Mouse (Mus musculus) lung, postnatal 0 days (tissue): ENCODE results near the gene Camta1. TPM values are rescaled to one million over a fixed set of nuclear protein-coding genes. Genes with fewer than 3 reads are reported as not detected.

ENCODE experiments used
- ATAC-seq: fragments of 200-750 bp; cut with Nextera tagmentation; 2 replicates; pipeline ENCODE4 v1.8.0; 2017; ENCODE audit warnings: moderate library complexity
- DNase-seq: peaks from one replicate; pipeline ENCODE4 v3.0.0-alpha.2; 2016; ENCODE audit warnings: low spot score
- H3K27ac ChIP-seq: fragments of 300-500 bp; sonication (generic); 2 replicates; pipeline ENCODE4 v1.5.1; 2014; ENCODE audit warnings: antibody characterized with exemption, mild to moderate bottlenecking, low read length, mixed read lengths
- H3K27me3 ChIP-seq: fragments of 300-500 bp; sonication (generic); replicated peaks from 2 replicates; pipeline ENCODE4 v1.6.1; 2014; ENCODE audit warnings: low read length, mixed read lengths; ENCODE audit not compliant: insufficient read depth
- H3K36me3 ChIP-seq: fragments of 300-500 bp; sonication (generic); 2 replicates; pipeline ENCODE4 v1.6.1; 2014; ENCODE audit warnings: low read length, mixed read lengths; ENCODE audit not compliant: insufficient read depth
- H3K4me1 ChIP-seq: fragments of 300-500 bp; sonication (generic); 2 replicates; pipeline ENCODE4 v1.6.1; 2014; ENCODE audit warnings: antibody characterized with exemption, low read depth, low read length, mixed read lengths; ENCODE audit not compliant: insufficient read depth
- H3K4me2 ChIP-seq: fragments of 300-500 bp; sonication (generic); replicated peaks from 2 replicates; pipeline ENCODE4 v1.6.1; 2014; ENCODE audit warnings: low read depth, mild to moderate bottlenecking, low read length, moderate library complexity, mixed read lengths
- H3K4me3 ChIP-seq: fragments of 300-500 bp; sonication (generic); 2 replicates; pipeline ENCODE4 v1.5.1; 2014; ENCODE audit warnings: low read depth, low read length
- H3K9ac ChIP-seq: fragments of 300-500 bp; sonication (generic); replicated peaks from 2 replicates; pipeline ENCODE4 v1.6.1; 2014; ENCODE audit warnings: low read depth, mild to moderate bottlenecking
- H3K9me3 ChIP-seq: fragments of 300-500 bp; sonication (generic); 2 replicates; pipeline ENCODE4 v1.6.1; 2016; ENCODE audit warnings: low read length, mixed read lengths
- CTCF ChIP-seq: IDR thresholded peaks from 2 replicates; pipeline ENCODE4 v1.5.1; 2016; ENCODE audit warnings: antibody characterized with exemption, mild to moderate bottlenecking
- EP300 ChIP-seq: IDR thresholded peaks from 2 replicates; pipeline ENCODE4 v1.6.1; 2016; ENCODE audit warnings: antibody characterized with exemption, mild to moderate bottlenecking, control low read depth
- WGBS: fragments of 180-500 bp; shearing (Covaris S2); extraction: QIAGEN DNeasy Blood & Tissue Kit; methylation state at CpG from one replicate; pipeline ENCODE4 v1.1.7; 2014; 5-methylcytosine and 5-hydroxymethylcytosine counted together
- polyA plus RNA-seq: library from polyadenylated mRNA; unstranded; fragments of >200 nt; fragmentation: Nextera tagmentation; extraction: Ambion mirVana; gene quantifications from 2 replicates; pipeline ENCODE4 v1.2.1, GENCODE M21; 2015

The Camta1 gene
- polyA plus RNA-seq, 1 experiment from 2014 or later, result 86.4 TPM

DNA sequence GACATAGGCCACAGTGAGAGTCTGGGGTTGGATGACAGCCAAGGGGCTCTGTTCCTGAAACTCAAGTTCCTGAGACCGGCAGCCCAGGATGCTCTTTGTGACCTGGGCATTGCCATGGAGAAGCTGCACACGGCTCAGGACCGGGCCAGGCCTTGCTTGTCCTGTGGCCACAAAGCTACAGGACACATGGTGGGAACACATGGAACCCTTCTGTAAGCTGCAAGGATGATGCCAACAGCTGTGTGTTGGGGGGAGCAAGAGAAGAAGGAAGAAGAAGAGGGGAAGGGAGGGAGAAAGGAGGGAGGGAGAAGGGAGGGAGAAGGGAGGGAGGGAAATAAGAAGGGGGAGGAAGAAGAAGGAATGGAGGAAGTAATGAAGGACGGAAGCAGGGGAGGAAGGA lies 645.8 kb downstream of the Camta1 start:
- no peak for TF ChIP-seq CTCF
- TF ChIP-seq EP300, result no peak
- WGBS, result 30% methylated on average over 4 of the region's 4 CpGs
- no peak for ATAC-seq
- H3K4me1 ChIP-seq, result no peaks in the 10 kb centered on the region
- DNase-seq, result peak; percentile 16
- H3K27ac ChIP-seq, result no peak overlapping the region
- H3K4me2 ChIP-seq, result no peak overlapping the region
- H3K9ac ChIP-seq, result no peak overlapping the region
- no peaks in the 10 kb centered on the region for H3K9me3 ChIP-seq
- no peaks in the 10 kb centered on the region for H3K27me3 ChIP-seq
- H3K36me3 ChIP-seq, result no peaks in the 10 kb centered on the region
- H3K4me3 ChIP-seq, result no peak overlapping the region

- Histone ChIP-seq H3K9me3 (no peaks in the 10 kb centered on the region), H3K27ac (no peak overlapping the region), H3K4me1 (no peaks in the 10 kb centered on the region), H3K9ac (no peak overlapping the region), H3K27me3 (no peaks in the 10 kb centered on the region), H3K4me2 (no peak overlapping the region), H3K36me3 (no peaks in the 10 kb centered on the region), H3K4me3 (no peak overlapping the region)
- no peak for ATAC-seq
- peak; percentile 45 for TF ChIP-seq CTCF
- TF ChIP-seq EP300, result no peak
- DNase-seq, result no peak
- 42% methylated on average over 1 of the region's 1 CpGs for WGBS
These were observed 646.5 kb downstream of the Camta1 start for GRCm38 (mm10) chr4:151215179-151215578.

- TF ChIP-seq EP300 (no peak), CTCF (no peak)
- ATAC-seq, result no peak
- no peaks in the 10 kb centered on the region for H3K27me3 ChIP-seq
- H3K4me1 ChIP-seq, result no peaks in the 10 kb centered on the region
- H3K9me3 ChIP-seq, result no peaks in the 10 kb centered on the region
- no peak for DNase-seq
- no peaks in the 10 kb centered on the region for H3K36me3 ChIP-seq
- H3K27ac ChIP-seq, result no peak overlapping the region
- no peak overlapping the region for H3K4me3 ChIP-seq
- no peak overlapping the region for H3K4me2 ChIP-seq
- no peak overlapping the region for H3K9ac ChIP-seq
- 68% methylated on average over 11 of the region's 11 CpGs for WGBS
These were observed 648.2 kb downstream of the Camta1 start for GRCm38 (mm10) chr4:151213475-151213874.

GRCm38 (mm10) chr4:151211992-151212391 lies 649.7 kb downstream of the Camta1 start:
- Histone ChIP-seq H3K27me3 (no peaks in the 10 kb centered on the region), H3K9me3 (no peaks in the 10 kb centered on the region), H3K4me1 (no peaks in the 10 kb centered on the region), H3K4me2 (no peak overlapping the region), H3K4me3 (no peak overlapping the region), H3K9ac (no peak overlapping the region), H3K36me3 (no peaks in the 10 kb centered on the region), H3K27ac (no peak overlapping the region)
- whole genome bisulfite sequencing, result 78% methylated on average over 6 of the region's 6 CpGs
- no peak for ATAC-seq
- TF ChIP-seq EP300 (no peak), CTCF (no peak)
- no peak for DNase-seq

- TF ChIP-seq CTCF, result no peak
- no peak for TF ChIP-seq EP300
- Histone ChIP-seq H3K4me2 (no peak overlapping the region), H3K36me3 (no peaks in the 10 kb centered on the region), H3K9me3 (no peaks in the 10 kb centered on the region), H3K4me3 (no peak overlapping the region), H3K27ac (no peak overlapping the region), H3K27me3 (no peaks in the 10 kb centered on the region), H3K9ac (no peak overlapping the region), H3K4me1 (no peaks in the 10 kb centered on the region)
- ATAC-seq (no peak), DNase-seq (no peak)
- WGBS, result 85% methylated on average over 7 of the region's 7 CpGs
These were observed 654.1 kb downstream of the Camta1 start for GRCm38 (mm10) chr4:151207566-151207965.

GRCm38 (mm10) chr4:151202891-151203290 lies 658.8 kb downstream of the Camta1 start:
- Histone ChIP-seq H3K27ac (no peak overlapping the region), H3K9me3 (no peaks in the 10 kb centered on the region), H3K9ac (no peak overlapping the region), H3K36me3 (no peaks in the 10 kb centered on the region), H3K4me3 (no peak overlapping the region), H3K4me2 (no peak overlapping the region), H3K4me1 (no peaks in the 10 kb centered on the region), H3K27me3 (no peaks in the 10 kb centered on the region)
- WGBS, result 69% methylated on average over 6 of the region's 6 CpGs
- no peak for DNase-seq
- ATAC-seq, result no peak
- no peak for TF ChIP-seq EP300
- no peak for TF ChIP-seq CTCF

DNA sequence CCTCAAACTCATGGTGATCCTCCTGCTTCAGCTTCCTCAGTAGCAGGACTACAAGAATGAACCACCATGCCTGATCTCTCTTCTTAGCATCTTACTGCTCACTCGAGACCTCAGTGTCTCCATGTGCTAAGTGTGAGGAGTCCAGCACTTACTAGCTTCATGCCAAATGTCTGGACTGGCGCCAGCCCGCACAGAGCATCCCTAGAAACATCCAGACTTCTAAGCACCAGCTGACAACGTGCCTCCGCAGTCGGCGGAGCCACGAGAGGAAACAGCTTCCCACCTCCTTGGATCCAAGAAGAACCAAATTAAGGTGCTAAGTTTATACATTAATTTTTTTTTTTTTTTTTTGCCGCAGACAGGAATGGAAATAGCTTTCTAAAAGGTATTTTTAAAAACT lies 661.4 kb downstream of the Camta1 start:
- TF ChIP-seq EP300 (no peak), CTCF (no peak)
- Histone ChIP-seq H3K27me3 (no peaks in the 10 kb centered on the region), H3K27ac (no peak overlapping the region), H3K9me3 (no peaks in the 10 kb centered on the region), H3K4me2 (no peak overlapping the region), H3K9ac (no peak overlapping the region), H3K4me1 (no peaks in the 10 kb centered on the region), H3K4me3 (no peak overlapping the region), H3K36me3 (no peaks in the 10 kb centered on the region)
- ATAC-seq, result no peak
- 74% methylated on average over 9 of the region's 9 CpGs for WGBS
- no peak for DNase-seq
